Mouse (Mus musculus): ENCODE results near the gene Speer4e. TPM values are rescaled to one million over a fixed set of nuclear protein-coding genes. Genes with fewer than 3 reads are reported as not detected.
"Not testable (repeated sequence)": the region's sequence is repeated elsewhere in the genome, so short reads cannot be mapped to it uniquely, and the experiment has no call there.

The Speer4e gene
- polyA plus RNA-seq, 1 experiment: not detected

DNA sequence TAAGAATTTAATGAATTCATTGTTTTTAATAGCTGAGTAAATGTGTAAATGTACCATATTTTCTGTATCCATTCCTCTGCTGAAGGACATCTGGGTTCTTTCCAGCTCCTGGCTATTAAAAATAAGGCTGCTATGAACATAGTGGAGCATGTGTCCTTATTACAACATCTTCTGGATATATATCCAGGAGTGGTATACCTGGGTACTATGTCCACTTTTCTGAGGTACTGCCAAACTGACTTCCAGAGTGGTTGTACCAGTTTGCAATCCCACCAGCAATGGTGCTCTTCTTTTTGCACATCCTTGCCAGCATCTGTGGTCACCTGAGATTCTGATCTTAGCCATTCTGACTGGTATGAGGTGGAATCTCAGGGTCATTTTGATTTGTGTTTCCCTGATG lies 15.4 kb upstream of the Speer4e start:
- not testable (repeated sequence) for H3K4me1 ChIP-seq (ENCODE audit: control insufficient read depth, insufficient read depth, low read length); H3K9ac ChIP-seq (ENCODE audit: low read depth, poor library complexity, severe bottlenecking); H3K4me3 ChIP-seq (ENCODE audit: low read depth, low read length); H3K9me3 ChIP-seq (replicated peaks; ENCODE audit: control insufficient read depth, insufficient read depth, low read length, poor library complexity, severe bottlenecking); H3K27me3 ChIP-seq (ENCODE audit: control insufficient read depth, insufficient read depth, low read length, poor library complexity, severe bottlenecking); H3K27ac ChIP-seq (ENCODE audit: insufficient read depth, low read length); H3K36me3 ChIP-seq (ENCODE audit: control insufficient read depth, insufficient read depth, low read length, poor library complexity, severe bottlenecking)

GRCm38 (mm10) chr5:14952749-14953148 lies 14.5 kb upstream of the Speer4e start:
- H3K9me3 ChIP-seq (replicated peaks; ENCODE audit: control insufficient read depth, insufficient read depth, low read length, poor library complexity, severe bottlenecking); H3K27me3 ChIP-seq (ENCODE audit: control insufficient read depth, insufficient read depth, low read length, poor library complexity, severe bottlenecking); H3K4me3 ChIP-seq (ENCODE audit: low read depth, low read length); H3K27ac ChIP-seq (ENCODE audit: insufficient read depth, low read length); H3K36me3 ChIP-seq (ENCODE audit: control insufficient read depth, insufficient read depth, low read length, poor library complexity, severe bottlenecking); H3K4me1 ChIP-seq (ENCODE audit: control insufficient read depth, insufficient read depth, low read length); H3K9ac ChIP-seq (ENCODE audit: low read depth, poor library complexity, severe bottlenecking): not testable (repeated sequence)

DNA sequence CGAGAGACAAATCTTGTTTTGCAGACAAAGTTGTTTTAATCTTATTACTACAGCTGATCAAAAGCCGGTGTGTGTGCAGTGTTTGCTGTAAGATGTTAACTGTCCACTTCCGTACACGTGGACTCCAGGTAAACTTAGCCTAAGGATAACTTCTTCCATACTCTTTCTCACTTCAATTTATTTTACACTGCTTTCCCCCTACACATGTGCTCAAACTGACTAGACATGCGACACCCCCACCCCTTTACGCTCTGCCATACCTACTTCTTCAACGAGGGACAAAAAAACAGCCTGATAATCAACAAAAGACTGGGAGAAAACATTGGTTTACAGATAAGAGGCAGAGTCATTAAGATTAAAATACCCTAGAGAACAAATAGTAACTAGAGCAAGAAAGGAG lies 13.6 kb upstream of the Speer4e start:
- H3K36me3 ChIP-seq (ENCODE audit: control insufficient read depth, insufficient read depth, low read length, poor library complexity, severe bottlenecking); H3K9ac ChIP-seq (ENCODE audit: low read depth, poor library complexity, severe bottlenecking); H3K4me1 ChIP-seq (ENCODE audit: control insufficient read depth, insufficient read depth, low read length); H3K27me3 ChIP-seq (ENCODE audit: control insufficient read depth, insufficient read depth, low read length, poor library complexity, severe bottlenecking); H3K27ac ChIP-seq (ENCODE audit: insufficient read depth, low read length); H3K4me3 ChIP-seq (ENCODE audit: low read depth, low read length); H3K9me3 ChIP-seq (replicated peaks; ENCODE audit: control insufficient read depth, insufficient read depth, low read length, poor library complexity, severe bottlenecking): not testable (repeated sequence)

- H3K9ac ChIP-seq (ENCODE audit: low read depth, poor library complexity, severe bottlenecking); H3K27ac ChIP-seq (ENCODE audit: insufficient read depth, low read length); H3K4me1 ChIP-seq (ENCODE audit: control insufficient read depth, insufficient read depth, low read length); H3K4me3 ChIP-seq (ENCODE audit: low read depth, low read length); H3K9me3 ChIP-seq (replicated peaks; ENCODE audit: control insufficient read depth, insufficient read depth, low read length, poor library complexity, severe bottlenecking); H3K36me3 ChIP-seq (ENCODE audit: control insufficient read depth, insufficient read depth, low read length, poor library complexity, severe bottlenecking); H3K27me3 ChIP-seq (ENCODE audit: control insufficient read depth, insufficient read depth, low read length, poor library complexity, severe bottlenecking): not testable (repeated sequence)
Measured at GRCm38 (mm10) chr5:14947482-14948198, 9.4 kb upstream of the Speer4e start.

- H3K36me3 ChIP-seq (ENCODE audit: control insufficient read depth, insufficient read depth, low read length, poor library complexity, severe bottlenecking); H3K27me3 ChIP-seq (ENCODE audit: control insufficient read depth, insufficient read depth, low read length, poor library complexity, severe bottlenecking); H3K4me3 ChIP-seq (ENCODE audit: low read depth, low read length); H3K9ac ChIP-seq (ENCODE audit: low read depth, poor library complexity, severe bottlenecking); H3K27ac ChIP-seq (ENCODE audit: insufficient read depth, low read length); H3K9me3 ChIP-seq (replicated peaks; ENCODE audit: control insufficient read depth, insufficient read depth, low read length, poor library complexity, severe bottlenecking); H3K4me1 ChIP-seq (ENCODE audit: control insufficient read depth, insufficient read depth, low read length): not testable (repeated sequence)
Measured at GRCm38 (mm10) chr5:14945524-14945923, 7.3 kb upstream of the Speer4e start.

DNA sequence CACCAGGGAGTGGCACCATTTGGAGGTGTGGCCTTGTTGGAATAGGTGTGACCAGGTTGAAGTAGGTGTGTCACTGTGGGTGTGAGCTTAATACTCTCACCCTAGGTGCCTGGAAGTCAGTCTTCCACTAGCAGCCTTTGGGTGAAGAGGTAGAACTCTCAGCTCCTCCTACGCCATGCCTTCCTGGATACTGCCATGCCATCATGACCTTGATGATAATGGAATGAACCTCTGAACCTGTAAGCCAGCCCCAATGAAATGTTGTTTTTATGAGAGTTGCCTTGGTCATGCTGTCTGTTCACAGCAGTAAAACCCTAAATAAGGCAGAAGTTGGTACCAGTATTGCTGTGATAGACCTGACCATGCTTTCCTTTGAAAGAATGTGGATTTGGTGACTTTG lies 2.8 kb upstream of the Speer4e start:
- H3K4me3 ChIP-seq (ENCODE audit: low read depth, low read length); H3K27me3 ChIP-seq (ENCODE audit: control insufficient read depth, insufficient read depth, low read length, poor library complexity, severe bottlenecking); H3K36me3 ChIP-seq (ENCODE audit: control insufficient read depth, insufficient read depth, low read length, poor library complexity, severe bottlenecking); H3K27ac ChIP-seq (ENCODE audit: insufficient read depth, low read length); H3K9me3 ChIP-seq (replicated peaks; ENCODE audit: control insufficient read depth, insufficient read depth, low read length, poor library complexity, severe bottlenecking); H3K9ac ChIP-seq (ENCODE audit: low read depth, poor library complexity, severe bottlenecking); H3K4me1 ChIP-seq (ENCODE audit: control insufficient read depth, insufficient read depth, low read length): not testable (repeated sequence)

GRCm38 (mm10) chr5:14933721-14934120 lies 4.5 kb downstream of the Speer4e start:
- not testable (repeated sequence) for H3K27ac ChIP-seq (ENCODE audit: insufficient read depth, low read length); H3K9me3 ChIP-seq (replicated peaks; ENCODE audit: control insufficient read depth, insufficient read depth, low read length, poor library complexity, severe bottlenecking); H3K27me3 ChIP-seq (ENCODE audit: control insufficient read depth, insufficient read depth, low read length, poor library complexity, severe bottlenecking); H3K4me1 ChIP-seq (ENCODE audit: control insufficient read depth, insufficient read depth, low read length); H3K4me3 ChIP-seq (ENCODE audit: low read depth, low read length); H3K36me3 ChIP-seq (ENCODE audit: control insufficient read depth, insufficient read depth, low read length, poor library complexity, severe bottlenecking); H3K9ac ChIP-seq (ENCODE audit: low read depth, poor library complexity, severe bottlenecking)

DNA sequence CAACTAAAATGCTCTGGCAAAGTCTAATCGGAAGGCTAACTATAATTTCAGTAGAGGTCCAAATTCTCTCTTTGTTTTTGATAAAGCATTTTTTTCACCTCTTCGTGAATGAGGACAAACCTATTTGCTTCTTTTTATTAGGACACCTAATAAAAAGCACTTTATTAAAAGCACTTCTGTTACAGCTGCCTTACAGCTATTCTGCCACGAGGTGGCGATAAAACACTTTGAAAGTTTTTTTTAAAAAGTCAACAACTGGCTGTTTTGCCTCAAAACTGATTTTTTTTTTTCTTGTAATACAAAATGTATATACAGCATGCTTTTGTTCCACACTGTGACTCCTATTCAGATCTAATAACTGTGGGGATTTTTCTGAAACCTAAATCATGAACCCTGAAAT lies 11.2 kb downstream of the Speer4e start:
- not testable (repeated sequence) for H3K4me3 ChIP-seq (ENCODE audit: low read depth, low read length); H3K4me1 ChIP-seq (ENCODE audit: control insufficient read depth, insufficient read depth, low read length)

GRCm38 (mm10) chr5:14914799-14915198 lies 23.4 kb downstream of the Speer4e start, which contains the start of gene Gm9758:
Gene Gm9758 (minus strand): TSS chr5:14914899.
- H3K9me3 ChIP-seq (replicated peaks; ENCODE audit: control insufficient read depth, insufficient read depth, low read length, poor library complexity, severe bottlenecking); H3K36me3 ChIP-seq (ENCODE audit: control insufficient read depth, insufficient read depth, low read length, poor library complexity, severe bottlenecking); H3K4me1 ChIP-seq (ENCODE audit: control insufficient read depth, insufficient read depth, low read length); H3K4me3 ChIP-seq (ENCODE audit: low read depth, low read length); H3K27ac ChIP-seq (ENCODE audit: insufficient read depth, low read length); H3K27me3 ChIP-seq (ENCODE audit: control insufficient read depth, insufficient read depth, low read length, poor library complexity, severe bottlenecking); H3K9ac ChIP-seq (ENCODE audit: low read depth, poor library complexity, severe bottlenecking): not testable (repeated sequence)

More for the DNA sequence above, 11.2 kb downstream of the Speer4e start:
- H3K27me3 ChIP-seq (ENCODE audit: control insufficient read depth, insufficient read depth, low read length, poor library complexity, severe bottlenecking); H3K27ac ChIP-seq (ENCODE audit: insufficient read depth, low read length); H3K36me3 ChIP-seq (ENCODE audit: control insufficient read depth, insufficient read depth, low read length, poor library complexity, severe bottlenecking); H3K9ac ChIP-seq (ENCODE audit: low read depth, poor library complexity, severe bottlenecking); H3K9me3 ChIP-seq (replicated peaks; ENCODE audit: control insufficient read depth, insufficient read depth, low read length, poor library complexity, severe bottlenecking): not testable (repeated sequence)

GRCm38 (mm10) chr5:14914361-14914760 lies 23.9 kb downstream of the Speer4e start:
- H3K4me1 ChIP-seq (ENCODE audit: control insufficient read depth, insufficient read depth, low read length); H3K9ac ChIP-seq (ENCODE audit: low read depth, poor library complexity, severe bottlenecking); H3K9me3 ChIP-seq (replicated peaks; ENCODE audit: control insufficient read depth, insufficient read depth, low read length, poor library complexity, severe bottlenecking); H3K27me3 ChIP-seq (ENCODE audit: control insufficient read depth, insufficient read depth, low read length, poor library complexity, severe bottlenecking); H3K27ac ChIP-seq (ENCODE audit: insufficient read depth, low read length); H3K4me3 ChIP-seq (ENCODE audit: low read depth, low read length); H3K36me3 ChIP-seq (ENCODE audit: control insufficient read depth, insufficient read depth, low read length, poor library complexity, severe bottlenecking): not testable (repeated sequence)

Data from ES-Bruce4 (cell line).